ENCODE assay signal across 23 mouse cellular contexts in the genomic region with DNA sequence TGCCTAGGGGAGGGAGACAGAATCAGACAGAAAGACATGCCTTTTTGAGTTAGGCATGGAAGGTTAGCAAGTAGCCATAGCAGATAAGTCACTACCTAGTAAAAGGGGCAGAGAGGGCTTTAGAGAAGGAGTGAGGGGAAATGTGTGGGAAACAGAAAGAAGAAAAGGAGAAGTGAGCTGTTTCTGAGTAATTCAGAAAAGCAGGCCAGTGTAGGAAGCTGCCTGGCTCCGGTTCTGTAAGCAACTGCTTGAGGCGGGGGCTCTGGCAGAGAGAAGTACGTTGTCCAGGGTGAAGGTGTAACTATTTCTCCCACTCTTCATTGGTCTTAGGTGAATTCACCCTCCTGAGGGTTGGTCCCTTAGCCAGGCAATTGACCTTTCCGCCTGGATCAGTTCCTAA. TPM values are rescaled to one million over a fixed set of nuclear protein-coding genes. Genes with fewer than 3 reads are reported as not detected.
A peak's percentile ranks its signal among the peaks of the same experiment; 100 is the strongest.
DNase-seq lines count a peak whose midpoint lies in the region; ATAC-seq and TF ChIP-seq lines count a peak whose summit lies in the region.
"Had no signal": no experiment of that assay in that cellular context is flagged by ENCODE, and none has a peak within 500 bp of the region (broad histone marks: within the 10 kb centered on the region; RNA-seq: fewer than 3 reads in every experiment).

No protein-coding gene starts in this region.

- ATAC-seq in liver, embryonic 12.5 days: no peak
- peak; percentile 92 for ATAC-seq in granulocyte monocyte progenitor cell, adult 5-6 weeks (replicated peaks; ENCODE audit: poor library complexity, severe bottlenecking)
- no peak for ATAC-seq in liver, embryonic 14.5 days (ENCODE audit: insufficient read depth)
- no peak for ATAC-seq in erythroblast, adult 5-6 weeks (replicated peaks; ENCODE audit: low FRiP score, poor library complexity, severe bottlenecking)
- ATAC-seq: activated CD4-positive, CD25-positive, alpha-beta regulatory T cell, adult 4 months; forebrain, embryonic 15.5 days had no signal

- no peaks in the 10 kb centered on the region for H3K9me3 ChIP-seq in liver, embryonic 12.5 days (replicated peaks)
- no peaks in the 10 kb centered on the region for H3K9me3 ChIP-seq in liver, embryonic 14.5 days (ENCODE audit: control insufficient read depth, low read length)
- H3K9me3 ChIP-seq: embryonic facial prominence, embryonic 13.5 days; forebrain, embryonic 15.5 days; heart, embryonic 10.5 days; hindbrain, embryonic 12.5 days; limb, embryonic 12.5 days; lung, embryonic 15.5 days; neural tube, embryonic 13.5 days had no signal

- H3K9ac ChIP-seq in liver, embryonic 12.5 days: no peak overlapping the region
- H3K9ac ChIP-seq in liver, embryonic 14.5 days (replicated peaks): no peak overlapping the region
- H3K9ac ChIP-seq: embryonic facial prominence, embryonic 13.5 days; forebrain, embryonic 15.5 days; hindbrain, embryonic 12.5 days; limb, embryonic 12.5 days; lung, embryonic 15.5 days; neural tube, embryonic 13.5 days had no signal

- DNase-seq in liver: no peak
- DNase-seq in liver, embryonic 14.5 days (ENCODE audit: low read depth in 3 of 3, low spot score in 3 of 3): no peak
- peak; percentile 70 for DNase-seq in splenic B cell, adult 2 months (ENCODE audit: low read depth, low spot score)
- no peak for DNase-seq in heart, postnatal 14 days
- DNase-seq: adrenal gland, postnatal 10 days; cerebellum, adult 9-11 months; midbrain, embryonic 14.5 days had no signal

- 0 out of 2 replicates have a peak overlapping the region, but pooled peaks have one; percentile 4 for H3K27ac ChIP-seq in liver, embryonic 12.5 days
- peak overlapping the region; percentile 60 for H3K27ac ChIP-seq in liver, embryonic 14.5 days
- H3K27ac ChIP-seq: embryonic facial prominence, embryonic 13.5 days; forebrain, embryonic 15.5 days; heart, embryonic 10.5 days; hindbrain, embryonic 12.5 days; limb, embryonic 12.5 days; lung, embryonic 15.5 days; macrophage; neural tube, embryonic 13.5 days had no signal

- H3K4me1 ChIP-seq in liver, embryonic 12.5 days: no peaks in the 10 kb centered on the region
- H3K4me1 ChIP-seq in liver, embryonic 14.5 days (replicated peaks; ENCODE audit: control insufficient read depth in 2 of 2, insufficient read depth in 2 of 2, low read length in 1 of 2): peaks cover 0 to 9% of the 10 kb centered on the region in 2 experiments; a peak in 1 of 4 replicates
- H3K4me1 ChIP-seq: forebrain, embryonic 15.5 days; heart, embryonic 10.5 days; hindbrain, embryonic 12.5 days; limb, embryonic 12.5 days; lung, embryonic 15.5 days; neural tube, embryonic 13.5 days had no signal

- no peak for TF ChIP-seq CTCF in liver, embryonic 14.5 days (IDR thresholded peaks at IDR 0.05; ENCODE audit: low read depth)

- WGBS in liver, embryonic 12.5 days (ENCODE audit: insufficient replicate concordance): 60% methylated on average over 4 of the region's 4 CpGs
- WGBS in liver, embryonic 14.5 days (ENCODE audit: insufficient replicate concordance): 52% methylated on average over 4 of the region's 4 CpGs

- TF ChIP-seq EP300 in liver, embryonic 14.5 days (IDR thresholded peaks at IDR 0.05; ENCODE audit: low read depth): no peak

- H3K36me3 ChIP-seq in liver, embryonic 12.5 days: no peaks in the 10 kb centered on the region
- H3K36me3 ChIP-seq in liver, embryonic 14.5 days (replicated peaks; ENCODE audit: control insufficient read depth, insufficient read depth, low read depth): no peaks in the 10 kb centered on the region
- no peaks in the 10 kb centered on the region for H3K36me3 ChIP-seq in splenic B cell, adult 2 months (ENCODE audit: control insufficient read depth, insufficient read depth, low read length, poor library complexity, severe bottlenecking)
- H3K36me3 ChIP-seq: embryonic facial prominence, embryonic 13.5 days; forebrain, embryonic 15.5 days; heart, embryonic 10.5 days; hindbrain, embryonic 12.5 days; limb, embryonic 12.5 days; lung, embryonic 15.5 days; neural tube, embryonic 13.5 days had no signal

- no peak overlapping the region for H3K4me2 ChIP-seq in liver, embryonic 12.5 days
- H3K4me2 ChIP-seq in liver, embryonic 14.5 days (ENCODE audit: low read depth): no peak overlapping the region
- H3K4me2 ChIP-seq: embryonic facial prominence, embryonic 13.5 days; forebrain, embryonic 15.5 days; hindbrain, embryonic 12.5 days; limb, embryonic 12.5 days; lung, embryonic 15.5 days; neural tube, embryonic 13.5 days had no signal

- H3K4me3 ChIP-seq in liver, embryonic 12.5 days: no peak overlapping the region
- no peak overlapping the region for H3K4me3 ChIP-seq in liver, embryonic 14.5 days (ENCODE audit: insufficient read depth in 1 of 2, low read depth in 2 of 2, low read length in 2 of 2)
- H3K4me3 ChIP-seq: embryonic facial prominence, embryonic 13.5 days; forebrain, embryonic 15.5 days; heart, embryonic 10.5 days; hindbrain, embryonic 12.5 days; limb, embryonic 12.5 days; lung, embryonic 15.5 days; neural tube, embryonic 13.5 days had no signal

- H3K27me3 ChIP-seq in liver, embryonic 12.5 days (replicated peaks): no peaks in the 10 kb centered on the region
- H3K27me3 ChIP-seq in liver, embryonic 14.5 days (ENCODE audit: control insufficient read depth, insufficient read depth, low read length): no peaks in the 10 kb centered on the region
- no peaks in the 10 kb centered on the region for H3K27me3 ChIP-seq in splenic B cell, adult 2 months (ENCODE audit: control insufficient read depth, insufficient read depth, low read length, poor library complexity, severe bottlenecking)
- H3K27me3 ChIP-seq: embryonic facial prominence, embryonic 13.5 days; forebrain, embryonic 15.5 days; hindbrain, embryonic 12.5 days; limb, embryonic 12.5 days; lung, embryonic 15.5 days; neural tube, embryonic 13.5 days had no signal

- intact Hi-C loops in heart, postnatal 14 days (cut with DNase I): no loop called here

RNA-seq across cellular contexts. Expression of gene Ankub1, which starts 3.6 kb away (rescaled TPM):
- polyA plus RNA-seq in liver, embryonic 12.5 days (2016; fragmentation: Nextera tagmentation; extraction: Ambion mirVana): not detected in 2 replicates
- total RNA-seq in granulocyte monocyte progenitor cell, adult 5-6 weeks (2014; fragmentation: Nextera tagmentation): not detected in 2 replicates
- total RNA-seq in granulocyte monocyte progenitor cell, adult 5-6 weeks (2017): not detected in 2 replicates
- polyA plus RNA-seq in liver, embryonic 14.5 days (2012; rRNA removed): 0.01 TPM in 1 of 2 replicates, not detected in the other
- not detected in 2 replicates for polyA plus RNA-seq in liver, embryonic 14.5 days (2014; fragmentation: Nextera tagmentation; extraction: Ambion mirVana)
- total RNA-seq in heart, postnatal 14 days (2021): not detected
- total RNA-seq in erythroblast, adult 5-6 weeks (2015; ENCODE audit: low replicate concordance): not detected in 2 replicates
- total RNA-seq in erythroblast, adult 5-6 weeks (2017; ENCODE audit: low replicate concordance): 0.51 TPM in 1 of 2 replicates, not detected in the other
- total RNA-seq: adrenal gland, postnatal 10 days; ES-E14; left cerebral cortex, postnatal 10 days had no signal
- polyA plus RNA-seq: forebrain, embryonic 15.5 days; heart, embryonic 10.5 days; heart, postnatal 0 days; intestine, embryonic 14.5 days; limb, embryonic 12.5 days; macrophage had no signal

RNA-seq across cellular contexts. Expression of gene Rnf13, which starts 39.6 kb away (rescaled TPM):
- polyA plus RNA-seq in liver, embryonic 12.5 days (2016; fragmentation: Nextera tagmentation; extraction: Ambion mirVana): 24.0 and 28.1 TPM in 2 replicates
- 55.9 and 59.9 TPM in 2 replicates for total RNA-seq in granulocyte monocyte progenitor cell, adult 5-6 weeks (2014; fragmentation: Nextera tagmentation)
- 61.9 and 81.3 TPM in 2 replicates for total RNA-seq in granulocyte monocyte progenitor cell, adult 5-6 weeks (2017)
- 7.1 and 9.7 TPM in 2 replicates for polyA plus RNA-seq in liver, embryonic 14.5 days (2012; rRNA removed)
- polyA plus RNA-seq in liver, embryonic 14.5 days (2014; fragmentation: Nextera tagmentation; extraction: Ambion mirVana): 31.0 and 34.7 TPM in 2 replicates
- 10 to 100 TPM; 52.2 to 55.5 TPM for total RNA-seq in heart, postnatal 14 days (2021)
- total RNA-seq in erythroblast, adult 5-6 weeks (2015; ENCODE audit: low replicate concordance): 19.0 and 36.7 TPM in 2 replicates
- 13.1 and 18.7 TPM in 2 replicates for total RNA-seq in erythroblast, adult 5-6 weeks (2017; ENCODE audit: low replicate concordance)

RNA-seq across cellular contexts. Expression of gene Commd2, which starts 44.7 kb away (rescaled TPM):
- polyA plus RNA-seq in liver, embryonic 12.5 days (2016; fragmentation: Nextera tagmentation; extraction: Ambion mirVana): 50.5 and 53.5 TPM in 2 replicates
- 37.6 and 54.8 TPM in 2 replicates for total RNA-seq in granulocyte monocyte progenitor cell, adult 5-6 weeks (2014; fragmentation: Nextera tagmentation)
- total RNA-seq in granulocyte monocyte progenitor cell, adult 5-6 weeks (2017): 18.2 and 20.3 TPM in 2 replicates
- 13.8 and 19.5 TPM in 2 replicates for polyA plus RNA-seq in liver, embryonic 14.5 days (2012; rRNA removed)
- 42.2 and 43.6 TPM in 2 replicates for polyA plus RNA-seq in liver, embryonic 14.5 days (2014; fragmentation: Nextera tagmentation; extraction: Ambion mirVana)
- total RNA-seq in heart, postnatal 14 days (2021): 10 to 100 TPM; 13.9 to 14.2 TPM
- total RNA-seq in erythroblast, adult 5-6 weeks (2015; ENCODE audit: low replicate concordance): 7.3 and 9.2 TPM in 2 replicates
- 2.2 and 8.5 TPM in 2 replicates for total RNA-seq in erythroblast, adult 5-6 weeks (2017; ENCODE audit: low replicate concordance)
